Mouse (Mus musculus) embryo, embryonic 11 days (tissue): ENCODE results near the gene Itsn1.

Source experiments
- DNase-seq: peaks from one replicate; pipeline ENCODE4 v3.0.0-alpha.2; 2015

The Itsn1 gene

GRCm38 (mm10) chr16:91848906-91849603 lies 120.0 kb downstream of the Itsn1 start:
- no peak for DNase-seq

GRCm38 (mm10) chr16:91850175-91850574 lies 121.1 kb downstream of the Itsn1 start:
- DNase-seq, result no peak

- DNase-seq, result no peak
Measured at GRCm38 (mm10) chr16:91851456-91852231, 122.6 kb downstream of the Itsn1 start.

- no peak for DNase-seq
Measured at GRCm38 (mm10) chr16:91852753-91853152, 123.7 kb downstream of the Itsn1 start.

- no peak for DNase-seq
Measured at GRCm38 (mm10) chr16:91853223-91853622, 124.1 kb downstream of the Itsn1 start.

- no peak for DNase-seq
Measured at GRCm38 (mm10) chr16:91858695-91859094, 129.6 kb downstream of the Itsn1 start.

GRCm38 (mm10) chr16:91859203-91859602 lies 130.1 kb downstream of the Itsn1 start:
- no peak for DNase-seq

GRCm38 (mm10) chr16:91859958-91860357 lies 130.9 kb downstream of the Itsn1 start:
- no peak for DNase-seq

GRCm38 (mm10) chr16:91860471-91861125 lies 131.5 kb downstream of the Itsn1 start:
- DNase-seq, result no peak

- no peak for DNase-seq
Measured at GRCm38 (mm10) chr16:91861784-91862371, 132.8 kb downstream of the Itsn1 start.

- DNase-seq, result no peak
Measured at GRCm38 (mm10) chr16:91862836-91863235, 133.8 kb downstream of the Itsn1 start.

- DNase-seq, result no peak
Measured at GRCm38 (mm10) chr16:91864646-91865332, 135.7 kb downstream of the Itsn1 start.

GRCm38 (mm10) chr16:91865570-91866257 lies 136.6 kb downstream of the Itsn1 start:
- DNase-seq, result no peak

GRCm38 (mm10) chr16:91866258-91866634 lies 137.2 kb downstream of the Itsn1 start:
- DNase-seq, result no peak

- no peak for DNase-seq
Measured at GRCm38 (mm10) chr16:91867672-91868071, 138.6 kb downstream of the Itsn1 start.

GRCm38 (mm10) chr16:91868943-91869911 lies 140.1 kb downstream of the Itsn1 start:
- no peak for DNase-seq

- no peak for DNase-seq
Measured at GRCm38 (mm10) chr16:91870158-91870582, 141.1 kb downstream of the Itsn1 start.

- DNase-seq, result no peak
Measured at GRCm38 (mm10) chr16:91871188-91871587, 142.1 kb downstream of the Itsn1 start.

- no peak for DNase-seq
Measured at GRCm38 (mm10) chr16:91873695-91874094, 144.6 kb downstream of the Itsn1 start.

GRCm38 (mm10) chr16:91875567-91876344 lies 146.7 kb downstream of the Itsn1 start:
- DNase-seq, result no peak
